Mouse (Mus musculus): ENCODE measurements around the gene Cbs.

Gene Cbs

DNA sequence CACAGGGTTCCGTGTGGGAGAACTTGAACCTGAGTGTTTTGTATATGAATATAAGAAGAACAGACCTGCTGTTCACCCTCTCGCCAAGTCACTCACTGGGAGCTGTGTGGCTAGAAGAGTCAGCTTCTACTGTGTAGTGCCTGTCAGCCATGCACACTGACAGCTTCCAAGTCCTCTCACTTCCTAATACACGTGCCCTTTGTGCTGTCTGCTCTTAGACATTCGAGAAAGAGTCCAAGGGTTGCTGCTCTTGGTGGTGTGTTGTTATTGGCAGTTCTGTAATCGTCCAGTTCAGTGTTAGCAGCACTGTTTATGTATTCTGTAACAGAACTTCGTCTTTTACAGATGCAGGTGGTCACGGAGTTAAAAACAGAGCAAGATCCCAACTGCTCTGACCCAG is 48.9 kb downstream of the Cbs start:
- DNase-seq = peak; percentile 40 to 66

DNA sequence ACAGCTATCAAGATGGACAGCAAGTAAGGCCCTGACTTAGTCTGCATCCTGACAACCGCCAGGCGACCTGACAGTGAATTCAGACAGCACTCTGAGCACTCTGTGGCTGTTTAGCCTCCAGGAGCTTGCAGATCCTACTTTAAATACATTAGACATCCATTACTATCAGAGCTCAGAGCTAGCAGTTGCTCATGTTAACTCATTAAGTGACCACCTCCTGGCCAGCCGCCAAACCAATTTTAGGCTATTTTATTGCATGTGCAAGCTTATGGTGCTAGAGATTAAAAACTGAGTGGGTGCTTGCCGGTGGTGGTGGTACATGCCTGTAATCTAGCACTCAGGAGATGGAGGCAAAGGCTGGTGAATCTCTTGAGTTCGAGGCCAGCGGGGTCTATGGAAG is 53.3 kb downstream of the Cbs start:
- no peak for DNase-seq

DNA sequence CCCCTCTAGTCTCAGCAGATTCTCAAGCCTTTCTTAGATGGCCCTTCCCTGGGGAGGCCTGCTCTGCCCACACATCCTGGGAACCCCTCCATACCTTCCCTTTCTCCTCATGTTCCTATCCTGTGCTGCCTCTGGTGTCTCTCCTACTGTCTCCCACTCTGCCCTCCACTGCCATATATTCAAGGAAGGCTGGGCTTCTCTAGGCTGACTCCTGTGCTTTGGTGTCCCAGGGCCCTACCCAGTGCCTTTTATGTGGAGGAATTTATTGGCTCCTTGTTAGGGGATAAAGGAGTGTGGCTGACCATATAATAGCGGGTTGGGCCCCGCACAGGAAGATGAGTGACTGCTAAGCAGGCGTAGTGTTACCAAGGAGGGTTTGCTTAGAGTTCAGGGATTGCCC is 53.9 kb downstream of the Cbs start:
- DNase-seq = no peak

DNA sequence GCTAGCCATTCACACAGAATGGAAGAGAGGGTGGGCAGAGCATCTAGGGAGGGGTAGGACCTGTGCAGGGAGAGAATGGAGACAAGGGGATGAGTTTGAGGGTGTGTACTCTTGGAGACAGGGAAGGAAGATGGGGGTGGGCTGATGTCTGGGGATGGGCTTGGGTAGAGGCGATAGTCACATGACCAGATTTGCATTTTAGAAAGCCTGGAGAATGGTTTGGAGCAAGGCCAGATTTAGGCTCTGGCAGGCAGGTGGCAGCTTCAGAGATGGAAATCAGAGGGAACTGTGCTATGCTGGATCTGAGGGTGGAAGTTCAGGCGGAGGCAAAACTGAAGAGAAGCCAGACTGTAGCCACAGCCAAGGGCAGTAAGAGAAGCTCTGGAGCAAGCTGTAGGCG is 56.7 kb downstream of the Cbs start:
- DNase-seq = no peak

DNA sequence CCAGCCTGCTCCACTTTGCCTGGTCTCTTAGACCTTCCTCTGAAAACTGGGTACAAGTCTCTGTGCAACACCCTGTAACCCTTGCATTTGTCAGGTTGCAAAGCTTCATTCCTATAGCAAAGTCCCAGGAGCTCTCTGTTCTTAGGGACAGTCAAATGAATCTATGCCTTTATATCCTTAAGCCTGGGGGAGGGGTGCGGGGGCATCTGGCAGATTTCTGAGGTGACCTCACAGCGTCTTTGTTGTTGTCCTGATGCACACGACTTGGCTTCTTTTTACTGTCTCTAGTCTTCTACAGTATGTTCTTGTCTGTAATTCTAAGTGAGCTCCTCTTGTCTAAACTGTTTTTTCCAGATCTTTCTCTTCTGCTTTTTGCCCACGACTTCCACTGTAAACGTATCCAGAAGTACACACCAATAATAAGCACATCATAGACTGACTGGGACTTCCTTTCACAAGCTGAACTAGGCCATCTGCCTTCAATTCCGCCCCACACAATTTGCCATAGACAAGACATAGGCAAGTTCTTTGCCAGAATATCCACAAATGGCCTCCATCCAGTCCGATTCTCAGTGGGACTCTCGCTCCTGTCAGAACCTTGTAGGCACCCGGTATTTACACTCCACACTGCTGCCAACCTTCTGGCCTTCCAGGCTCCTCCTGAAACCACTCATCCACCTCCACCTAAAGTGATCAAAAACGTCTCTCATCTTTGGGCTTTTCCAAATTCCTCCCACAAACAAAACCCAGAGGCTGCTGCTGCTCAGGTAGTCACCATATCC is 60.5 kb downstream of the Cbs start:
- DNase-seq = no peak

DNA sequence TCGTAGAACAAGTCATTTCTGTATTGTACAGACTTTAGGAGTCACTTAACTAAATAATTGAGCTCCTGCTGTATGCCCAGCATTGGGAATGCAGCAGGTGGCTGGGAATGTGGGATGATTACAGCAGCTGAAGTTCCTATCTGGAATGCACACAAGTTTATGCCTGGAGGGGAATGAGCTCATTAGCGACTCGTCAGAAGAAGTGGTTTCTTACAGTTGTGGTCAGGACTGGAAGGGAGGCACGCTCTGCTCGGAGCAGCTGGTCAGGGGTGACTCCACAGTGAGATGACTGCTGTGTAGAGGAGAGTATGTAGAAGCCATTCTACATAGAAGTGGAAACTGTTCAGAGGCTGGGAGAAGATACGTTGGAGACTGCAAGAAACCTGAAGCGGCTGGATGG is 62.4 kb downstream of the Cbs start:
- no peak for DNase-seq

DNA sequence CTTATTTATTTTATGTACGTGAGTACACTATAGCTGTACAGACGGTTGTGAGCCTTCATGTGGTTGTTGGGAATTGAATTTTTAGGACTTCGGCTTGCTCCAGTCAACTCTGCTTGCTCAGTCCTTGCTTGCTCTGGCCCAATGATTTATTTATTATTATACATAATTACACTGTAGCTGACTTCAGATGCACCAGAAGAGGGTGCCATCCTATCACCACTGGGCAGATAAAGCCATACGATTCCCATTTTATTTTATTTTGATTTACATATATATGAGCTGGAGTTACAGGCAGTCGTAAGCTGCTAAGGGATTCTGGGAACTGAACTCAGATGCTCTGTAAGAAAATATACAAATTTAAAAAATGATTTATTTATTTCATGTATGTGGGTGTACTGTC is 65.3 kb downstream of the Cbs start:
- DNase-seq = no peak

DNA sequence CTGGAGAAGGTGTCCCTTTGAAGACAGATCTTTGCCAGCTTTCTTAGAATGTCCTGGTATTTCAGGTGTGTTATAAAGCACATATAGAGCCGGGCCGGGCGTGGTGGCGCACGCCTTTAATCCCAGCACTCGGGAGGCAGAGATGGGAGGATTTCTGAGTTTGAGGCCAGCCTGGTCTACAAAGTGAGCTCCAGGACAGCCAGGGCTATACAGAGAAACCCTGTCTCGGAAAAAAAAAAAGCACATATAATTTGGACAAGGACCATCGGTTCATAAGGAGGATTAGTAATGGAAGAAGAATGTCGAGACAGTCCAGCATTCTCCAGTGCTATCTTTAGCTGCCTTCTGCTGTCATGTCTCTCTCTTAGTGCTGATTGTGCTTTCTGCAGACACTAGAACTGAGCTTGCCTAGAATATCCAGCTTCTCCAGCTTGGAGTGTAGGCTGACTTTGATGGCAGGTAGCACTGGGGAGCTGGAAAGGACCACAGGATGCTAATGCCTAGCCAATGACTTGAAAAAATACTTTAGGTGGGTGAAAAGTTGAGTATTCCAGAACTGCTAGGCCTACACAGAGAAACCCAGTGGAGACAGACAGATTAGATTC is 66.6 kb downstream of the Cbs start:
- peak; percentile 38 to 59 for DNase-seq

DNA sequence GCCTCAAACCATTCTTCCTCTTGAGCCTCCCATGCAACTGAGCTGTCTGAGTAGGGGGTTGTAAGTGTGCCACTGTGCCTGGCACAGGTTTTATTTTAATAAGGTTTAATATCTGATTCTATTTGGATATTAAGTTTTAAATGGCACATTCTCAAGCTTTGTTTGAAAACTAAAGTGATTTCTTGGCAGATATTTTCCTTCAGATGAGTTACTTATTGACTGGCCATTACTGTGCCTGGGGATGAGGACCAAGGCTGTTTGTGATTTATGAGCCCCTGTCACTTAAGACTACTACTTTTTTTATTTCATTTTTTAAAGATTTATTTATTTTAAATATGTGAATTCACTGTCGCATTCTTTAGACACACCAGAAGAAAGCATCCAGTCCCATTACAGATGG is 67.3 kb downstream of the Cbs start:
- DNase-seq = no peak

DNA sequence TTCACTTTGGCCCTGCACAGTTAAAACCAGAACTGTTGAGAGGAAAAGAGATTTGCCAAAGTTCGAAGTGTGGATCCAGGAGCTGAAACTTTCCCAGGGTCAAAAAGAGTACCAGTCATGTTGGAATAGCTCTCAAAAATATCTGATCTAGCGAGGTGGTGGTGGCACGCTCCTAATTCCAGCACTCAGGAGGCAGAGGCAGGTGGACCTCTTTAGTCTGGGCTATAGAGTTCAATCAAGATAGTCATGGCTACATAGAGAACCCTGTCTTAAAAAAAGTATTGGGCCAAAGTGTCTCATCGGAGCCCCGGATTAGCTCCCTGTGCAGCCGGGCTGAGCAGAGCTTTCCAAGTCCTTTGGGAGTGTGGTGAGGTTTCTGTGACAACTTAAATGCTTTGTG is 70.8 kb downstream of the Cbs start:
- no peak for DNase-seq

DNA sequence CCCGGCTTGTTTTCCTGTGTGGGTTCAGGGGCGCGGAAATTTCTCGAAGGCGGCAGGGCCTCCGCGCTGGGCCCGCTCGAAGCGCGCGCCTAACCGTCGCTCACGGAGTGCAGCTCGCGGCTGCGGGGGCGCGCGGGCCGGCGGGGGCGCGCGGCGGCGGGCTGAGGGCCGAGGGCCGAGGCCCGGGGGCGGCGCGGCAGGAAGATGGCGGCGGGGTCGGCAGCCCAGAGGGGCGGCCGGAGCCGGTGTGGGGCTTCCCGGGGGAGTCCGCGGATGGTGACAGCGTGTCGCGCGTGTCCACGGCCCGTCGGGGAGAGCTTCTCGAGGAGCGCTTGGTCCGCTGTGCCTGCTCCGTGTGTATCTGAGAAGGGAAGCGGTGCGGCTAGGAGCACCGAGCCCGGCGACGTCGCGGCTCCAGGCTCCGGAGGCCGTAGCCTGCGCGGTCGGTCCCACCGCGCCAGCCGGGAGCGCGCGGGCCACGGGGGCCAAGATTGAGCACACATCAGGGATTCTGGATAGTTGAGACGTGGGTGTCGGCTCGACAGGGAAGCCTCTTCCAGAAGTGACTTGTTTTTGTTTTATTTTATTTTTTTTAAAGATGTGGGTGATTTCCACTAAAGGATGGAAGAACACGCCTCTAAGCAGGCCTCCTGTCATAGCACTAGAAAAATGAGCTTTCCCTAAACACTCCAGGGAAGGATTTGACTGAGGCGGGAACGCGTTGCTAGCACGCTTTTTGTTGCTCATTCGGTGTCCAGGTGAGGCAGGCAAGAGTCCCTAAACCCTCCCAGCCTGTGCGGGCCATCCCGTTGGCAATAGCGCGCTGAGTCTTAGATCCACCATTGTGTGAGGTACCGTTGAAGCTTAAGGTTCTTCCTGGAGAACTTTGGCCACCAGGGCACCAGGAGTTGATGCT is 71.6 kb downstream of the Cbs start:
- DNase-seq = peak; percentile 55 to 84

DNA sequence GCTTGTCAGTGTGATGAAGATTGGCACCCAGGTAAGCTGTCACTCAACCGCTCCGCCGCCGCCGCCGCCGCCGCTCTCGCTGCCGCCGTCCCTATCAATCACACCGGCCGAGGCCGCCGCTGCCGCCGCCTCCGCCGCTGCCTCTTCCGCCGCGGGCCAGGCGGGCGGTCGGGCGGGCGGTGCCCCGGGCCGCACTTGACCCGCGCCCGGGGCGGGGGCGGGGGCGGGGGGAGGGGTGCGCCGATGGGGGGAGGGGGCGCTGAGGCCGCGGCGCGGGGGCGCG is 72.2 kb downstream of the Cbs start:
- no peak for DNase-seq

DNA sequence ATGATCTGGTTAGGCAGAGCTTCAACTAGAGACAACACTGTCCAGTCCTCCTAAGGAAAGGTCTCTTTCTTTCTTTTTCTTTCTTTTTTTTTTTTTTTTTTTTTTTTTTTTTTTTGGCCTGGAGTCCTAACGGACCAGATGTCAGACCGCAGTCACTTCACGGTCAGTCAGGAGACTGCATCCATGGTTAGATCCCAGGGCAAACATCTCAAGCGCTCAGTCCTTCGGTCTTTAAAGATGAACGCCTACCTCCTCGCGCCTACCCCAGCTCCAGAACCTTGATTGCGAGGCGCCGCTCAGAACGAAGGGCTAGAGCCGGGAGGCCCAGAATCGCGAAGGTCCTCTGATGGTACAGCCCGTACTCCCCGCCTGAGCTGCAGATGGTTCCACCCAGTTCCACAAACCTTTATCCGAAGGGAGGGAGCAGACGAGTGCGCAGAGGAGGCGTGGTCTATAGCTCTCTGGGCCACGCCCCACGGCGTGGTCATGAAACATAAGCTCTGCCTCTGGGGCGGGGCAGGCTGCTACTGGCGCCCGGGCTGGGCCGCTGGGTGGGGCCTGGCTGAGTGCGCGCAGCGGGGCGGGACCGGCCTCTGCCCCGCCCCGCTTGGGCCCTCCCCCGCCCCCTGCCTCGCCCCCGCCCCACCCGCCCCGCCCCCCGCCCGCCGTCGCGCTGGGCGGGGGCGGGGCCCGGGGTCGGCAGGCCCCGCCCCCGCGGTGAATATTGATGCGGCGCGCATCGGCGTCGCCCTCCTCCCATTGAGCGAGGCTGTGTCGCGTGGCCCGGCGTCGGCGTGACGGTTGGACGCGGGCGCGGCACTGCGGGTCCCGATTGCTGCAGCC is 72.8 kb downstream of the Cbs start, which contains the start of gene Pknox1:
Gene Pknox1 (plus strand): TSS at position 720 of the 843 bp plus-strand sequence.
- peak; percentile 99 to 100 for DNase-seq

DNA sequence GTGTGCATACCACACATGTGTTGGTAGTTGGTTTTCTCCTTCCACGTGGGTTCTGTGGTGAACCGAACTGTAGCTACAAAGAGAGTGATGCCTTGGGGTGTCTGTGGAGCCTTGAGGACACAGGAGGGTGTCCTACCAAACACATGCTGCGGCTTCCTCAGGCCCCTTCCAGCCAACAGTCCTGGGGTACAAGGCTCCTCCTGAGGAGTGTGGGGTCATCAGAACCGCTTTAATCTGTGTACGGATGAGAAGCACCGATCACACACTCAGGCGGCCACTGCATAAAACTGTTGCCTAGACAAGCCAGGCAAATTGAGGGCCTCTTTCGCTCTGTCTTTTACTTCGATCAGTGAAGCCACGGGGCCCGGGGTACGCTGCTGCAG is 73.4 kb downstream of the Cbs start:
- DNase-seq = peak in 1 of 2 experiments; percentile 44

DNA sequence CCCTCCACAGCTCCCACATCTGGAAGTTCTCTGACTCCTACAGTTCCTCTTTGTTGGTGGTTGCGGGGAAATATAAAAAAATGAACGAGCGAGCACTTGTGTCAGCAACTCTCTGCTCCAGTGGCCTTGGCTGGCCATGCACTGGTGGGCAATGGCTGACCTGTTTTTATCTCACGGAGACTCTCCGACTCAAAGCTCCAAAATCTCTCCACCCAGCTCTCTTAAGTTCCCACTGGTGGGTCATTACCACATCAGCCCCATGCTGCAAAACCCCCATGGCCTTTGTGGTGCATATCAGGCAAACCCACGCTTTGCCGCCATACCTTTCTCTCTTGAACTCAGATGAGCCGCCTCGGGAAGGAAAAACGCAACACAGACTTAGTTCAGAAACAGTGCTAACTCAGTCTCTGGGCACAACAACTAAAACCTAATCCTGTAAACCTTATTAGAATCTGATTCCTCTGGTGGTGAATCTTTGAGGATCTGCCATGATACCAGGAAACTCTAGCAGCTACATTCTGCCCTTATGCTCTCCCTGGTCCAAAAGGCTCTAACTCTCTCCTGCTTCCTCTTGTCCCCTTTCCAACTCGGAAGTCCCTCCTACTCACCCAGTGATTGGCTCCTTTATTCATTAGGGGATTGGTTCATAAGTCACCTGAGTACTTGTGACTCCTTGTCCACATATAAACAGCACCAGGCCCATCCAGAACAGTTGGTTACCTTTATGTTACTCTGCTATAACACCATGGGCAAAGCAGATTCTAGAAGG is 77.8 kb downstream of the Cbs start:
- no peak for DNase-seq
